Mouse (Mus musculus) mouse trophoblast stem cell (cell line): Measurements from ENCODE around the gene Steap3.

Source experiments
- in situ Hi-C, 2 experiments: fragments of 300-500 bp; cut with MseI, MboI; formaldehyde crosslinking; loops; 2 replicates in 1 of 2; 3 replicates in 1 of 2; pipeline ENCODE4 v1.15.1; 2025

Steap3 gene

GRCm38 (mm10) chr1:120250586-120250985 is 21.9 kb downstream of the Steap3 start:
- in situ Hi-C loops = no loop called here

- in situ Hi-C loops = no loop called here
These were observed 22.7 kb downstream of the Steap3 start for GRCm38 (mm10) chr1:120249842-120250241.

- in situ Hi-C loops = no loop called here
These were observed 24.3 kb downstream of the Steap3 start for GRCm38 (mm10) chr1:120248156-120248555.

DNA sequence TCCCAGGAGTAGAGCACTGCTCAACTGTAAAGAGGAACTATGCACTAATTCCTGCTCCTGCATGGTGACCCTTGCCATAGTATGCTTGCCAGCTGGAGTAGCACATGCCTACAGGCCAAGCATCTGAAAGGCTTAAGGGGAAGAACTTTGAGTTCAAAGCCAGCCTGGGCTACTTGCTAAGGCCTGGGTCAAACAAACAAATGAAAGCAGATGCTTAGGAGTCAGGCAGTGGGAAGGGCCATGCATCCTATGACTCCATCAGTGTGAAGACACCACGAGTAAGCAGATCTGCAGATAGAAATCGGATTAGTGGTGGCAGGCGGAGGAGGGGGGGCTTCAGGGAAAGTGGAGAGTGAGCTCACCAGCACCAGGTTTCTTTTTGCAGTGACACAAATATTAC is 25.2 kb downstream of the Steap3 start:
- in situ Hi-C loops = no loop called here

DNA sequence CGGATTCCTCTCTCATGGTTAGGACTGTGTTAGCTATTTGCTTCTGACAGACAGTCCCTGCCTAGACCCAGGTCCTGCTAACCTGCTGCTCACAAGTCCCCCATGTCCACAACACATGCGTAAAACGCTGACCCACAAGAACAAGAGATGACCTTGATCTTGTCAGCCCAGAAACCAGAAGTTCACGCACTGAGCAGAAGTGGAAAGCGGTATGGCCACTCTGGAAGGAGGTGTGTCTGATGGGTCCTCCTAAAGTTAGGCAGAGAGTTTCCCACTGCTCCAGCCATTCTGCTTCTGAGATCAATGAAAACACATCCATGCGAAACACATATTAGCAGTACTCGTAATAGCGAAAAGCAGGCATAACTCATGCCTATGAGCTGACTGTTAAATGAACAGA is 25.6 kb downstream of the Steap3 start:
- in situ Hi-C loops = no loop called here

- in situ Hi-C loops = no loop called here
These were observed 26.8 kb downstream of the Steap3 start for GRCm38 (mm10) chr1:120245661-120246131.

GRCm38 (mm10) chr1:120244646-120245045 is 27.9 kb downstream of the Steap3 start:
- in situ Hi-C loops = no loop called here

DNA sequence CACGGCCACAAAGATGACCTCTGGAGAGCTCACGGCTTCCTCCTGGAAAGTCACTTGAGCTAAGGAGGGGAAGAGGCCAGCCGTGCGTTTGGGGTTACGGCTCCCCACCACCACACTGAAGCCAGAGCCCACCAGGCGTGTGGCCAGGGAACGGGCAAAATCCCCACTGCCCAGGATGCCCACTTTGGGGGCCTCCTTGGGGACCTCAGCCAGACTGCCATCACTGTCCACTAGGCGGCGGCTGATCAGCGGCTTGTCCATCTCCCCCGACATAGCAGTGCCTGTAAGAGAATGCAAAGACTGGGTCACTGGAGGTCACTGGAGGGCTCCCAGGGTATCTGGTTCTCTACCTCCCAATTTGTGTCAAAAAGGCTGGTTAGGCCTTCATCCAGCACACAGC is 28.5 kb downstream of the Steap3 start:
- in situ Hi-C loops = no loop called here

- in situ Hi-C loops = no loop called here
These were observed 35.4 kb downstream of the Steap3 start for GRCm38 (mm10) chr1:120237068-120237467.

GRCm38 (mm10) chr1:120236424-120236823 is 36.1 kb downstream of the Steap3 start:
- in situ Hi-C loops = no loop called here

DNA sequence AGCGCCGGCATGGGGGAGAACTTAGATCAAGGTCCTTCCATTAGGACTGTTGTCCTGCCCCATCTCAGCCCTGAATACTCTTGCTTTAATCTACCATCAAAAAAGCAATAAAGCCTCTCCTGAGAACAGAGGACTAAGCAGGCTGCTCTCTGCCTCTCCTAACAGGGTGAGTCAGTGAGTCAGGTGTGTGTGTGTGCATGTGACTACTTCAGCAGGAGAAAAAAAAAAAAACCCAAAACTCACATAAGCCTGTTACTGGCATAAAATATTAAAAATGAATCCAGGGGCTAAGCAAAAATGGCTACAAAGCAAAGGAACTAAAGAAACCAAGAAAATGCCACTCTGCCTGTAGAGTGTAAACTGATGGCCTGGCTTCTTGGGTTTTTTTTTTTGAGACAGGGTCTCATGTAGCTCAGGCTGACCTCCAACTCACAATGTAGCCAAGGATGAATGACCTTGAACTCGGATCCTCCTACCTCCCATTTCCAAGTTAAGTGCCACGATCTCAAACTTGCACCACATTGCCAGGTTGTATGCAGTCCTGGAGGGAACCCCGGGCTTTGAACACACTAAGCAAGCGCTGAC is 36.8 kb downstream of the Steap3 start:
- in situ Hi-C loops = no loop called here

DNA sequence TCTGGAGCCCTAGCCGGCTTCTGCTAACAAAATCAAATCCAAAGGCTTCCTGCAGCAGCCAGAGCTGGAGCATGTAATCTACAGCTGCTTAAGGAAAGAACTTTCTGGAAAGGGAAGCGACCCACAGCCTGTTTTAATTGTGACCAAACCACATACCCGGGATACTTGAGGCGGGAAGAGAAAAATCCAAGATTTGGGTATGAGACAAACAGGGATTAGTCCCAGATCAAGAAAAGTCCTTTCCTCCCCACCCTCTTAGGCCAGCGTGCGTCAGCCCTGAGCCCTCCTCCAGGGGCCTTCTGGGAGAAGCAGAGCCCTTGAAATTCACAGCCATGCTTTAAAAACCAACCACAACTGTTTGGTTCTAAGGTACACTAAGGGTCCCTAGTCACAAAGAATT is 40.3 kb downstream of the Steap3 start:
- in situ Hi-C loops = no loop called here

- in situ Hi-C loops = no loop called here
These were observed 41.2 kb downstream of the Steap3 start for GRCm38 (mm10) chr1:120231334-120231733.

DNA sequence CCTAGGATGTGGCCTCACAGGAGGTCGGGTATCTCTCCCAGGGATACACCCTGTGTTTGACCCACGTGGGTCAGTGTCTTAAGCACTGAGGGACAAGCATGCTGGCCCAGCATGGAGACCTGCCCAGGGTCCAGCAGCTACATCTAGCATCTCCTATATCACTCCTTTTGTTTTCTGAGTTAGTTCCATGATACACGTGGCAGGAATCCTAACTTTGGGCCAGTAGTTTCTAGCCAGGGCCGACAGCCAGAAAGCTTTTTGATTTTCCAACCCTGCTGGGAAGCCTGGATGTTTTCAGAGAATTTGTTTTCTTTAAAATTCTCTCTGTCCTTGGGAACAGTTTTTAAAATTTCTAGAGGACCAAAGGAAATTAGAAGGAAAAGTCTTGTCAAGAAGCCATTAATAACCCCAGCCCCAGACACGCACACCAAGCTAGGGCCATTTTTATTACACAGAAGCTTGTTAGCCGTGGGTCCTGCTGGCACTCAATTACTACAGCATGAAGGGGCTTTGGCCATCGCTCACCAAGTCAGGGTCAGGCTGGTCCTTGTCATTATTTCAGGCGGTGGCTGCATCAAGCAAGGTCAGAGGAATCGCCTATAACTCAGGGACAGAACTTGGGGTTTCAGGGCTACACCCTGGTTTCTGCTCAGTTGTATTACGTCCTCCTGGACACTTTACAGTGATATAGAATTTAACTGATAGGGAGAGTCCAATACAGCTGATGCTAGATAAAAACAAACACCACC is 42.6 kb downstream of the Steap3 start:
- in situ Hi-C loops = no loop called here

- in situ Hi-C loops = no loop called here
These were observed 48.9 kb downstream of the Steap3 start for GRCm38 (mm10) chr1:120223613-120224012.

- in situ Hi-C loops = no loop called here
These were observed 51.2 kb downstream of the Steap3 start for GRCm38 (mm10) chr1:120221285-120221684.

DNA sequence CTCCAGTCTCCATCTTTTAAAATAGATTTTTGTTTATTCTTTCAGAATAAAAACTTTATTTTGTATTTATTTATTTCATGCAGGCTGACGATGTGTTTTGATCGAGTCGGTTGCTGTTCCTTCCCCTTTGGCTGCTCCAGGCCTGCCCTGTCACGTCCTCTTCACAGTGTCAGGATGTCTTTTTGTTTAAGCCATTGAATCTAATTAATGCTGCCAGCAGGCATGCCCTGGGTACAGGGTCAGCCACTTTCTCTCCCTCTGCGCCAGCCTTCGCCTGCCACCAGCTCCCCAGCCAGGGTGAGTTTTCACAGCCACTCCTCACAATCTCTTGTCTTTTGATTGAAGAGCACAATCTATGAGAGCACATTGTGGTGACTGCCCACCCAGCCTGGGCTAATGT is 51.7 kb downstream of the Steap3 start:
- in situ Hi-C loops = no loop called here

- in situ Hi-C loops = no loop called here
These were observed 63.8 kb downstream of the Steap3 start for GRCm38 (mm10) chr1:120208502-120209230.

GRCm38 (mm10) chr1:120207568-120207967 is 64.9 kb downstream of the Steap3 start:
- in situ Hi-C loops = no loop called here

- in situ Hi-C loops = no loop called here
These were observed 67.7 kb downstream of the Steap3 start for GRCm38 (mm10) chr1:120204834-120205233.

- in situ Hi-C loops = no loop called here
These were observed 68.7 kb downstream of the Steap3 start for GRCm38 (mm10) chr1:120203836-120204235.

- in situ Hi-C loops = no loop called here
These were observed 70.0 kb downstream of the Steap3 start for GRCm38 (mm10) chr1:120202542-120202941.

DNA sequence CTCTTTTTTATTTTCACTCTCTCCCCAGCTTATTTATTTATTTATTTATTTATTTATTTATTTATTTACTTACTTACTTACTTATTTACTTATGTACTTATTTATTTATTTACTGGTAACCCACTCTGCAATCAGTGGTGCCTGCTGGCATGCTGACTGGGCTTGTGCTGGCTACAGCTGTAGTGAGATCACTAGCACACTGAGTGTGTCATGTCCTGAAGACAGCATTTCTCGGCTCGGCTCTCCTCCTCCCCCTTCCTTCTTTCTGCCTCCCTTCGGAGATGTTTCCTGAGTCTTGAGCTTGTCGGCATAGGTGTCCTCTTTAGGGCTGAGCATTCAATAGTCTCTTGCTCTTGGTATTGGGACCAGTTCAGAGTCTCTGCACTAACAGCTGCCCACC is 73.6 kb downstream of the Steap3 start:
- in situ Hi-C loops = no loop called here
